Mouse (Mus musculus): ENCODE measurements around the gene Krtap1-3. TPM values are rescaled to one million over a fixed set of nuclear protein-coding genes. Genes with fewer than 3 reads are reported as not detected.

The Krtap1-3 gene
- polyA plus RNA-seq, 1 experiment from 2014 or later, result not detected

DNA sequence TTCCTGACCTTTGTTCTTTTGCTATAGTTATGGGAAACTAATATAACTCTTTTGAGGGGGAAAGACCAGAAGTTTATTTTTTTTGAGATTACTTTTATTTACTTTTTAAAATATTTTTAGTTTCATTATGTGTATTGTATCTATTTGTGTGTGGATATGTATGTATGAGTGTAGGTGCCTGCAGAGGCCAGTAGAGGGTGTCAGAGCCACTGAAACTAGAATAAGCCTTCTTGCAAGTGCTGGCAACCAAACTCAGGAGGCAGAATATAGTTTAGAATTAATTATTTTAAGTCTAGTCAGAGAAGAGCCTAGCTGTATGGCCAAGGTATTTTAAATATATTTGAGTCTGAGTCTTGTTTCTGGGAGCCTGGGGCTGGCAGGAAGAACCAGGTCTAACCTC lies 43.2 kb downstream of the Krtap1-3 start:
- Histone ChIP-seq H3K4me2 (ENCODE audit: low read length) (no peak overlapping the region), H3K9me3 (replicated peaks; ENCODE audit: control insufficient read depth, low read length, poor library complexity, severe bottlenecking) (no peaks in the 10 kb centered on the region), H3K9ac (ENCODE audit: low read depth, low read length) (no peak overlapping the region), H3K36me3 (ENCODE audit: control insufficient read depth, insufficient read depth, low read length) (no peaks in the 10 kb centered on the region), H3K4me3 (ENCODE audit: low read depth, low read length) (no peak overlapping the region), H3K4me1 (ENCODE audit: control insufficient read depth, insufficient read depth, low read length) (no peaks in the 10 kb centered on the region), H3K27me3 (ENCODE audit: control insufficient read depth, insufficient read depth, low read depth, low read length) (no peaks in the 10 kb centered on the region), H3K27ac (ENCODE audit: low read length) (no peak overlapping the region)
- ATAC-seq, result no peak

Other genes with a start within 250 kb of the Krtap1-3 start
- not detected in 2 replicates for gene Krt27, start 240.2 kb downstream of the Krtap1-3 start, polyA plus RNA-seq (2015; fragmentation: Nextera tagmentation; extraction: Ambion mirVana)
- 0.29 and 0.46 TPM in 2 replicates for gene Krt28, start 216.4 kb downstream of the Krtap1-3 start, polyA plus RNA-seq (2015; fragmentation: Nextera tagmentation; extraction: Ambion mirVana)
- gene Krt10, start 202.0 kb downstream of the Krtap1-3 start, polyA plus RNA-seq (2015; fragmentation: Nextera tagmentation; extraction: Ambion mirVana), result 28.9 and 29.8 TPM in 2 replicates
- 0.14 TPM in 1 of 2 replicates, not detected in the other for gene Krt12, start 169.1 kb downstream of the Krtap1-3 start, polyA plus RNA-seq (2015; fragmentation: Nextera tagmentation; extraction: Ambion mirVana)
- 0.21 and 0.34 TPM in 2 replicates for gene Krt20, start 153.2 kb downstream of the Krtap1-3 start, polyA plus RNA-seq (2015; fragmentation: Nextera tagmentation; extraction: Ambion mirVana)
- 0.11 TPM in 1 of 2 replicates, not detected in the other for gene Krt23, start 98.2 kb downstream of the Krtap1-3 start, polyA plus RNA-seq (2015; fragmentation: Nextera tagmentation; extraction: Ambion mirVana)
- not detected in 2 replicates for gene Krt39, start 70.0 kb downstream of the Krtap1-3 start, polyA plus RNA-seq (2015; fragmentation: Nextera tagmentation; extraction: Ambion mirVana)
- not detected in 2 replicates for gene Krt40, start 48.2 kb downstream of the Krtap1-3 start, polyA plus RNA-seq (2015; fragmentation: Nextera tagmentation; extraction: Ambion mirVana)
- gene Krtap3-3, start 40.5 kb downstream of the Krtap1-3 start, polyA plus RNA-seq (2015; fragmentation: Nextera tagmentation; extraction: Ambion mirVana), result not detected in 2 replicates
- gene Krtap3-2, start 34.5 kb downstream of the Krtap1-3 start, polyA plus RNA-seq (2015; fragmentation: Nextera tagmentation; extraction: Ambion mirVana), result not detected in 2 replicates
- gene Gm11939, start 31.9 kb downstream of the Krtap1-3 start, polyA plus RNA-seq (2015; fragmentation: Nextera tagmentation; extraction: Ambion mirVana), result not detected in 2 replicates
- gene Krtap3-1, start 24.7 kb downstream of the Krtap1-3 start, polyA plus RNA-seq (2015; fragmentation: Nextera tagmentation; extraction: Ambion mirVana), result not detected in 2 replicates
- gene Krtap1-5, start 10.3 kb downstream of the Krtap1-3 start, polyA plus RNA-seq (2015; fragmentation: Nextera tagmentation; extraction: Ambion mirVana), result not detected in 2 replicates
- not detected in 2 replicates for gene Krtap1-4, start 7.7 kb downstream of the Krtap1-3 start, polyA plus RNA-seq (2015; fragmentation: Nextera tagmentation; extraction: Ambion mirVana)
- not detected in 2 replicates for gene Krtap9-3, start 6.8 kb upstream of the Krtap1-3 start, polyA plus RNA-seq (2015; fragmentation: Nextera tagmentation; extraction: Ambion mirVana)
- not detected in 2 replicates for gene Gm11938, start 12.0 kb upstream of the Krtap1-3 start, polyA plus RNA-seq (2015; fragmentation: Nextera tagmentation; extraction: Ambion mirVana)
- gene Gm11937, start 18.9 kb upstream of the Krtap1-3 start, polyA plus RNA-seq (2015; fragmentation: Nextera tagmentation; extraction: Ambion mirVana), result not detected in 2 replicates
- gene Krtap2-4, start 23.5 kb upstream of the Krtap1-3 start, polyA plus RNA-seq (2015; fragmentation: Nextera tagmentation; extraction: Ambion mirVana), result not detected in 2 replicates
- gene Gm11562, start 29.1 kb upstream of the Krtap1-3 start, polyA plus RNA-seq (2015; fragmentation: Nextera tagmentation; extraction: Ambion mirVana), result not detected in 2 replicates
- not detected in 2 replicates for gene Krtap4-1, start 36.9 kb upstream of the Krtap1-3 start, polyA plus RNA-seq (2015; fragmentation: Nextera tagmentation; extraction: Ambion mirVana)
- 0.25 TPM in 1 of 2 replicates, not detected in the other for gene Krtap4-2, start 43.7 kb upstream of the Krtap1-3 start, polyA plus RNA-seq (2015; fragmentation: Nextera tagmentation; extraction: Ambion mirVana)
- not detected in 2 replicates for gene Krtap4-7, start 52.8 kb upstream of the Krtap1-3 start, polyA plus RNA-seq (2015; fragmentation: Nextera tagmentation; extraction: Ambion mirVana)
- gene Gm11555, start 58.9 kb upstream of the Krtap1-3 start, polyA plus RNA-seq (2015; fragmentation: Nextera tagmentation; extraction: Ambion mirVana), result not detected in 2 replicates
- not detected in 2 replicates for gene Gm11563, start 67.6 kb upstream of the Krtap1-3 start, polyA plus RNA-seq (2015; fragmentation: Nextera tagmentation; extraction: Ambion mirVana)
- not detected in 2 replicates for gene Krtap4-6, start 74.6 kb upstream of the Krtap1-3 start, polyA plus RNA-seq (2015; fragmentation: Nextera tagmentation; extraction: Ambion mirVana)
- not detected in 2 replicates for gene Gm14190, start 99.4 kb upstream of the Krtap1-3 start, polyA plus RNA-seq (2015; fragmentation: Nextera tagmentation; extraction: Ambion mirVana)
- not detected in 2 replicates for gene Gm14180, start 143.0 kb upstream of the Krtap1-3 start, polyA plus RNA-seq (2015; fragmentation: Nextera tagmentation; extraction: Ambion mirVana)
- not detected in 2 replicates for gene Gm11595, start 181.6 kb upstream of the Krtap1-3 start, polyA plus RNA-seq (2015; fragmentation: Nextera tagmentation; extraction: Ambion mirVana)
- gene Krtap4-8, start 189.4 kb upstream of the Krtap1-3 start, polyA plus RNA-seq (2015; fragmentation: Nextera tagmentation; extraction: Ambion mirVana), result not detected in 2 replicates
- not detected in 2 replicates for gene Krtap4-9, start 193.9 kb upstream of the Krtap1-3 start, polyA plus RNA-seq (2015; fragmentation: Nextera tagmentation; extraction: Ambion mirVana)
- gene Gm11596, start 202.1 kb upstream of the Krtap1-3 start, polyA plus RNA-seq (2015; fragmentation: Nextera tagmentation; extraction: Ambion mirVana), result not detected in 2 replicates
- gene Gm11569, start 207.6 kb upstream of the Krtap1-3 start, polyA plus RNA-seq (2015; fragmentation: Nextera tagmentation; extraction: Ambion mirVana), result not detected in 2 replicates
- gene Gm11554, start 213.1 kb upstream of the Krtap1-3 start, polyA plus RNA-seq (2015; fragmentation: Nextera tagmentation; extraction: Ambion mirVana), result not detected in 2 replicates
- gene Krtap4-13, start 218.6 kb upstream of the Krtap1-3 start, polyA plus RNA-seq (2015; fragmentation: Nextera tagmentation; extraction: Ambion mirVana), result not detected in 2 replicates
- not detected in 2 replicates for gene Gm11564, start 224.3 kb upstream of the Krtap1-3 start, polyA plus RNA-seq (2015; fragmentation: Nextera tagmentation; extraction: Ambion mirVana)
- gene 2300003K06Rik, start 246.7 kb upstream of the Krtap1-3 start, polyA plus RNA-seq (2015; fragmentation: Nextera tagmentation; extraction: Ambion mirVana), result not detected in 2 replicates